Mouse (Mus musculus) kidney, adult 2 months (tissue): ENCODE measurements around the gene Tuba3a. TPM values are rescaled to one million over a fixed set of nuclear protein-coding genes. Genes with fewer than 3 reads are reported as not detected.

Experiments used
- DNase-seq: peaks from one replicate; pipeline ENCODE4 v3.0.0; 2021
- H3K27ac ChIP-seq: fragments of 200-500 bp; 2 replicates; pipeline ENCODE4 v1.5.1; 2012; ENCODE audit warnings: low read depth, low read length, control low read depth, inconsistent platforms; ENCODE audit not compliant: insufficient read depth
- H3K27me3 ChIP-seq: fragments of 200-500 bp; replicated peaks from 2 replicates; pipeline ENCODE4 v1.6.1; 2012; ENCODE audit warnings: mild to moderate bottlenecking, moderate library complexity, low read length, inconsistent platforms; ENCODE audit not compliant: control insufficient read depth, insufficient read depth
- H3K36me3 ChIP-seq: fragments of 200-500 bp; 2 replicates; pipeline ENCODE4 v1.6.1; 2012; ENCODE audit warnings: mild to moderate bottlenecking, moderate library complexity, low read length, inconsistent platforms; ENCODE audit not compliant: control insufficient read depth, insufficient read depth
- H3K4me1 ChIP-seq: fragments of 200-500 bp; 2 replicates; pipeline ENCODE4 v1.6.1; 2011; ENCODE audit warnings: low read length; ENCODE audit not compliant: control insufficient read depth, insufficient read depth
- H3K4me3 ChIP-seq: fragments of 200-500 bp; 2 replicates; pipeline ENCODE4 v1.5.1; 2011; ENCODE audit warnings: mild to moderate bottlenecking, low read depth, low read length, control low read depth; ENCODE audit not compliant: insufficient read depth
- CTCF ChIP-seq: fragments of 200-500 bp; conservative IDR thresholded peaks from 2 replicates; pipeline ENCODE4 v1.5.1; 2011; ENCODE audit warnings: low read depth, mild to moderate bottlenecking, control low read depth, low read length, moderate library complexity, mixed read lengths; ENCODE audit not compliant: insufficient read depth, insufficient read length
- POLR2A ChIP-seq: fragments of 200-500 bp; IDR thresholded peaks from one replicate; pipeline ENCODE4 v1.6.1; 2011; ENCODE audit warnings: low read depth, low read length, control low read depth
- WGBS: fragments of 180-500 bp; shearing (Covaris S2); methylation state at CpG from one replicate; pipeline ENCODE4 v1.1.7; 2018; 5-methylcytosine and 5-hydroxymethylcytosine counted together
- polyA plus RNA-seq: library from polyadenylated mRNA; depleted of rRNA; stranded (reverse); fragments of >200 nt; gene quantifications from 2 replicates; pipeline ENCODE4 v1.2.3, GENCODE M21; 2012; rRNA removed

The Tuba3a gene
- polyA plus RNA-seq, 1 experiment = 0.39 TPM

- no peak overlapping the region for H3K27ac ChIP-seq
Measured at GRCm38 (mm10) chr6:125230571-125230970, 55.3 kb downstream of the Tuba3a start.

More at GRCm38 (mm10) chr6:125230571-125230970, 55.3 kb downstream of the Tuba3a start:
- WGBS = 68% methylated on average over 9 of the region's 9 CpGs
- DNase-seq = no peak
- Histone ChIP-seq H3K4me3 (no peak overlapping the region), H3K27me3 (no peaks in the 10 kb centered on the region), H3K4me1 (peaks cover 4% of the 10 kb centered on the region; the same call in 1 of the 2 replicates), H3K36me3 (no peaks in the 10 kb centered on the region)
- TF ChIP-seq CTCF = no peak
- no peak for TF ChIP-seq POLR2A

Other genes with a start within 250 kb of the Tuba3a start
- gene Ing4, start 246.3 kb downstream of the Tuba3a start, polyA plus RNA-seq = 39.1 and 39.2 TPM in 2 replicates
- gene Acrbp, start 236.4 kb downstream of the Tuba3a start, polyA plus RNA-seq = 14.3 and 18.9 TPM in 2 replicates
- gene Lpar5, start 218.1 kb downstream of the Tuba3a start, polyA plus RNA-seq = 2.9 and 3.5 TPM in 2 replicates
- gene Chd4, start 190.1 kb downstream of the Tuba3a start, polyA plus RNA-seq = 43.6 and 57.7 TPM in 2 replicates
- gene Nop2, start 154.1 kb downstream of the Tuba3a start, polyA plus RNA-seq = 15.5 and 16.5 TPM in 2 replicates
- gene Iffo1, start 140.8 kb downstream of the Tuba3a start, polyA plus RNA-seq = 35.0 and 36.4 TPM in 2 replicates
- 7,324 and 7,933 TPM in 2 replicates for gene Gapdh, start 119.6 kb downstream of the Tuba3a start, polyA plus RNA-seq
- gene Ncapd2, start 94.3 kb downstream of the Tuba3a start, polyA plus RNA-seq = 15.6 and 18.7 TPM in 2 replicates
- gene Mrpl51, start 94.2 kb downstream of the Tuba3a start, polyA plus RNA-seq = 102 and 110 TPM in 2 replicates
- gene Vamp1, start 70.5 kb downstream of the Tuba3a start, polyA plus RNA-seq = 19.1 and 19.8 TPM in 2 replicates
- 16.0 and 16.4 TPM in 2 replicates for gene Tapbpl, start 54.2 kb downstream of the Tuba3a start, polyA plus RNA-seq
- gene Cd27, start 49.0 kb downstream of the Tuba3a start, polyA plus RNA-seq = 0.64 and 7.0 TPM in 2 replicates
- gene Ltbr, start 27.8 kb upstream of the Tuba3a start, polyA plus RNA-seq = 97.1 and 116 TPM in 2 replicates
- 83.5 and 89.5 TPM in 2 replicates for gene Scnn1a, start 34.6 kb upstream of the Tuba3a start, polyA plus RNA-seq
- gene Tnfrsf1a, start 63.3 kb upstream of the Tuba3a start, polyA plus RNA-seq = 98.6 and 109 TPM in 2 replicates
- 6.1 and 7.1 TPM in 2 replicates for gene Plekhg6, start 94.8 kb upstream of the Tuba3a start, polyA plus RNA-seq
- 138 and 140 TPM in 2 replicates for gene Cd9, start 208.7 kb upstream of the Tuba3a start, polyA plus RNA-seq